Mouse (Mus musculus) intestine, embryonic 16.5 days (tissue): ENCODE measurements around the gene Arih2. TPM values are rescaled to one million over a fixed set of nuclear protein-coding genes. Genes with fewer than 3 reads are reported as not detected.

Experiments used
- ATAC-seq: fragments of 200-750 bp; cut with Nextera tagmentation; 2 replicates; pipeline ENCODE4 v1.8.0; 2017; ENCODE audit warnings: moderate TSS enrichment, moderate library complexity
- H3K27ac ChIP-seq: fragments of 300-500 bp; sonication (generic); 2 replicates; pipeline ENCODE4 v1.5.1; 2014; ENCODE audit warnings: mild to moderate bottlenecking, low read length
- H3K27me3 ChIP-seq: fragments of 300-500 bp; sonication (generic); replicated peaks from 2 replicates; pipeline ENCODE4 v1.6.1; 2014; ENCODE audit warnings: low read length, control low read depth, mixed read lengths; ENCODE audit not compliant: control insufficient read depth, insufficient read depth
- H3K36me3 ChIP-seq: fragments of 300-500 bp; sonication (generic); 2 replicates; pipeline ENCODE4 v1.6.1; 2014; ENCODE audit warnings: low read length, control low read depth; ENCODE audit not compliant: control insufficient read depth, insufficient read depth
- H3K4me1 ChIP-seq: fragments of 300-500 bp; sonication (generic); 2 replicates; pipeline ENCODE4 v1.6.1; 2014; ENCODE audit warnings: low read length, control low read depth, mixed read lengths; ENCODE audit not compliant: control insufficient read depth, insufficient read depth
- H3K4me2 ChIP-seq: fragments of 300-500 bp; sonication (generic); 2 replicates; pipeline ENCODE4 v1.6.1; 2014; ENCODE audit warnings: low read depth, low read length, control low read depth
- H3K4me3 ChIP-seq: fragments of 300-500 bp; sonication (generic); 2 replicates; pipeline ENCODE4 v1.5.1; 2014; ENCODE audit warnings: mild to moderate bottlenecking, low read length
- H3K9ac ChIP-seq: fragments of 300-500 bp; sonication (generic); 2 replicates; pipeline ENCODE4 v1.6.1; 2014; ENCODE audit warnings: low read depth, low read length
- H3K9me3 ChIP-seq: fragments of 300-500 bp; sonication (generic); 2 replicates; pipeline ENCODE4 v1.6.1; 2016; ENCODE audit warnings: low read length, control low read depth; ENCODE audit not compliant: control insufficient read depth
- WGBS: fragments of 180-500 bp; shearing (Covaris S2); extraction: QIAGEN DNeasy Blood & Tissue Kit; methylation state at CpG from one replicate; pipeline ENCODE4 v1.1.7; 2014; 5-methylcytosine and 5-hydroxymethylcytosine counted together
- polyA plus RNA-seq: library from polyadenylated mRNA; unstranded; fragments of >200 nt; fragmentation: Nextera tagmentation; extraction: Ambion mirVana; gene quantifications from 2 replicates; pipeline ENCODE4 v1.2.1, GENCODE M21; 2015

The Arih2 gene
- polyA plus RNA-seq: 41.2 and 42.9 TPM in 2 replicates

- Histone ChIP-seq H3K4me1 (peaks cover 16% of the 10 kb centered on the region; the same call in 1 of the 2 replicates), H3K4me2 (peak within 1 kb of the TSS; percentile 69), H3K4me3 (peak within 1 kb of the TSS; percentile 97), H3K27me3 (no peaks in the 10 kb centered on the region), H3K9ac (peak within 1 kb of the TSS; percentile 93), H3K36me3 (no peaks in the 10 kb centered on the region), H3K27ac (peak within 1 kb of the TSS; percentile 94), H3K9me3 (no peaks in the 10 kb centered on the region)
- peak; percentile 99 for ATAC-seq
- under 1% methylated on average over 111 of the region's 112 CpGs for WGBS
Observed at GRCm38 (mm10) chr9:108648611-108649560, at the start of gene Arih2. Gene Arih2, minus strand, starts transcription at chr9:108649386.

DNA sequence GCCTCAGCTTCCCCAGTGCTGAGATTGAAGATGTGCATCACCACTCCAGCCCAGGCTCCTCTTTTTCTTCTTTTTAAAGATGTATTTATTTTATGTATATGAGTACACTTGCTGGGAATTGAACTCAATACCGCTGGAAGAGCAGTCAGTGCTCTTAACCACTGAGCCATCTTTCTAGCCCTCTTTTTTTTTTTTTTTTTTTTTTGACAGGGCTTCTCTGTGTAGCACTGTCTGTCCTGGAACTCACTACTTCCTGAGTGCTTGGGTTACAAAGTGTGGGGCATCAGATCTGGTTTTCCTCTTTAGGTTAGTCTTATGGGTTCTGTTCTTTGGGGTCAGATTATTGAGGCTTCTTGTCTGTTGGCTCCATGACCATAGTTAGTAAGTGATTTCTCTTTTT lies 45.3 kb upstream of the Arih2 start:
- Histone ChIP-seq H3K27me3 (no peaks in the 10 kb centered on the region), H3K4me3 (0 out of 2 replicates have a peak overlapping the region, but pooled peaks have one; percentile 86), H3K9ac (no peak overlapping the region), H3K9me3 (no peaks in the 10 kb centered on the region), H3K27ac (no peak overlapping the region), H3K36me3 (peaks cover 5% of the 10 kb centered on the region; the same call in 1 of the 2 replicates), H3K4me1 (peaks cover 27% of the 10 kb centered on the region), H3K4me2 (peak overlapping the region; percentile 74; the same call in 1 of the 2 replicates)
- WGBS: 86% methylated on average over 1 of the region's 1 CpGs
- no peak for ATAC-seq

DNA sequence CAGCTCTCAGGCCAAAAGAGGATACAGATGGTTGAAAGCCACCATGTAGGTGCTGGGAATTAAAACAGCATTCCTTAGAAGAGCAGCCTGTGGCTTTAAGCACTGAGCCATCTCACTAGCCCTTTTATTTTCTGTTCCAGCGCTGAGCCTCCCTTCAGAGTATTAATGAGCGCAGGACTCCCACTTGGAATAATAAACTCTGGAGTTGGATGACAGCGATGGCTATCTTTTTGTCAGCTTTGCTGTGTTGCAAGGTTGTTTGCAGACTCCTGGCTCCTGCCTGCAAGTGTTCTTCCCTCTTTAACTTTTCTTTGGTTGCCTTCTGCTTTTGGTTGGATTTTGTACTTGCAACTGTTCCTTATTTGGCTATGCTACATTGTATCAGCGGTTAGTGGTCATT lies 44.8 kb upstream of the Arih2 start:
- Histone ChIP-seq H3K36me3 (peaks cover 5% of the 10 kb centered on the region; the same call in 1 of the 2 replicates), H3K4me1 (peaks cover 28% of the 10 kb centered on the region), H3K4me2 (peak overlapping the region; percentile 74), H3K27me3 (no peaks in the 10 kb centered on the region), H3K4me3 (peak overlapping the region; percentile 86; the same call in 1 of the 2 replicates), H3K9me3 (no peaks in the 10 kb centered on the region), H3K9ac (no peak overlapping the region), H3K27ac (no peak overlapping the region)
- WGBS: 76% methylated on average over 4 of the region's 4 CpGs
- no peak for ATAC-seq

- H3K4me2 ChIP-seq: peak overlapping the region; percentile 74
- peak overlapping the region; percentile 86 for H3K4me3 ChIP-seq
- H3K27ac ChIP-seq: peak overlapping the region; percentile 79
- H3K27me3 ChIP-seq: no peaks in the 10 kb centered on the region
- under 1% methylated on average over 87 of the region's 92 CpGs for WGBS
- H3K36me3 ChIP-seq: no peaks in the 10 kb centered on the region
- no peaks in the 10 kb centered on the region for H3K9me3 ChIP-seq
- ATAC-seq: peak; percentile 54
- peak overlapping the region; percentile 93 for H3K9ac ChIP-seq
- peaks cover 38% of the 10 kb centered on the region for H3K4me1 ChIP-seq
Observed at GRCm38 (mm10) chr9:108692226-108693041, 43.2 kb upstream of the Arih2 start.

DNA sequence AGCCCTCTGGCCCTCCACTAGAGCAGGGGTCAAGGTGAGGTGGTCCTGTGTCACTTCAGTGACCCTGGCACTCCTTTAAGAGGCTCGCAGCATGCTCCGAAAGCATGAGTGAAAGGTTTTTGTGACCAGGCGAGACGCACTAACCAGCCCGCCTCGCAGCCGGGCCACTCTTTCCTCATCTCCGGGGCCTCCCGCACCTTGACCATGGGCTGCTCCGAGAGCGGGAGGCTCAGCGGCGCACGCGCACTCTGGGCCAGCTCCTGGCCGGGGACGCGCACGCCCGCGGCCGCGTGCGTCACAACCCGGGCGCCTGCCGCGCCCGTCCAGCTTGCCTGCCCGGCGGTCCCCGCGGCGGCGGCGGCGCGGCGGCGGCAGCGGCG lies 42.6 kb upstream of the Arih2 start:
- peak; percentile 91 for ATAC-seq
- peak overlapping the region; percentile 86 for H3K4me3 ChIP-seq
- peaks cover 43% of the 10 kb centered on the region for H3K4me1 ChIP-seq
- peak overlapping the region; percentile 93 for H3K9ac ChIP-seq
- WGBS: under 1% methylated on average over 34 of the region's 42 CpGs
- no peaks in the 10 kb centered on the region for H3K9me3 ChIP-seq
- no peaks in the 10 kb centered on the region for H3K27me3 ChIP-seq
- H3K4me2 ChIP-seq: peak overlapping the region; percentile 74
- H3K27ac ChIP-seq: peak overlapping the region; percentile 92
- H3K36me3 ChIP-seq: no peaks in the 10 kb centered on the region

DNA sequence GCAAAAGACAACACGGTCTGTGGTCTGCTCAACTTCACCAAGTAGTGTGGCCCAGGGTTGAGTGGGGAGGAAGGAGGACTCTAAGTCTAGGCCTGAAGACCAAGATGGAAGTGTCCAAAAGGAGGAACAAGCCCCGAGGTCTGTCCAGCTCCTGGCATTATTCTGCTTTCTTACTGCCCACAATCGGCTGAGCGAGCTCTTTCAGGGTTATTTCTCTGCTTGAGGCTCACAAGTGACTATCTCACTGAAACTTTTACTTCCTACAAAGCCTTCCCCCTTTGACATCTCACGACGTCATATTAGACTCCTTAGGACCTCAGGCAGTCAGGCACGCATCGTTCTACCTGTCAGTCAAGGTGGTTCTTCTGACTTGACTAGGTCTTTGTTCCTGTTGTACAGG lies 42.2 kb upstream of the Arih2 start:
- no peaks in the 10 kb centered on the region for H3K9me3 ChIP-seq
- peak overlapping the region; percentile 86 for H3K4me3 ChIP-seq
- WGBS: 63% methylated on average over 8 of the region's 8 CpGs
- peak overlapping the region; percentile 93 for H3K9ac ChIP-seq
- H3K4me1 ChIP-seq: peaks cover 47% of the 10 kb centered on the region
- no peaks in the 10 kb centered on the region for H3K36me3 ChIP-seq
- no peaks in the 10 kb centered on the region for H3K27me3 ChIP-seq
- H3K4me2 ChIP-seq: peak overlapping the region; percentile 74
- ATAC-seq: peak; percentile 22; the same call in 1 of the 2 replicates
- H3K27ac ChIP-seq: peak overlapping the region; percentile 92

DNA sequence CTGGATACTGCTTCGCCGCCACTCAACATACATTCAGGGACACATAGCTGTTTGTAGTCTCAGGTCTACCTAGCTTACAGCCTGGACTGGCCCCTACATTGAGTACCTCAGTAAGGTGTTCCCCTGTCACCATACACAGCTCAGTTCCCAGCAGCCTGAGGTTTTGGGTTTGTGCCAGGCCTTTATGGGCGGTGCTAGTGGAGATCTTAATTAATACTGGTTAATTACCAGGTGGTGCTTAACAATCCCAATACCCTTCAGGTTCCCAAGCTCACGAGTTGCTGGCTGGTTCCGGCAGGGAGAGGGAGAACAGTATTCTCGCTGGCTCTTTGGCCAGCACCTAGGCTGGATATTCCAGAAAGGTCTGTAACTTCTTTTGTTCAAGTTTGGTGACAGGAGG lies 41.7 kb upstream of the Arih2 start:
- no peak overlapping the region for H3K4me2 ChIP-seq
- no peaks in the 10 kb centered on the region for H3K36me3 ChIP-seq
- H3K9ac ChIP-seq: no peak overlapping the region
- H3K9me3 ChIP-seq: no peaks in the 10 kb centered on the region
- H3K27me3 ChIP-seq: no peaks in the 10 kb centered on the region
- no peak overlapping the region for H3K4me3 ChIP-seq
- WGBS: 75% methylated on average over 6 of the region's 6 CpGs
- peak overlapping the region; percentile 92 for H3K27ac ChIP-seq
- ATAC-seq: no peak
- H3K4me1 ChIP-seq: peaks cover 49% of the 10 kb centered on the region

GRCm38 (mm10) chr9:108689993-108690392 lies 40.8 kb upstream of the Arih2 start:
- peak overlapping the region; percentile 11; the same call in 1 of the 2 replicates for H3K4me2 ChIP-seq

GRCm38 (mm10) chr9:108689106-108689505 lies 39.9 kb upstream of the Arih2 start, which contains the start of gene Prkar2a:
Gene Prkar2a, plus strand, starts transcription at chr9:108689314.
- peaks cover 44% of the 10 kb centered on the region for H3K4me1 ChIP-seq
- peak within 1 kb of the TSS; percentile 65 for H3K27ac ChIP-seq
- no peak within 1 kb of the TSS for H3K9ac ChIP-seq
- H3K36me3 ChIP-seq: no peaks in the 10 kb centered on the region
- peak within 1 kb of the TSS; percentile 11; the same call in 1 of the 2 replicates for H3K4me2 ChIP-seq
- no peaks in the 10 kb centered on the region for H3K9me3 ChIP-seq
- no peak within 1 kb of the TSS for H3K4me3 ChIP-seq
- 79% methylated on average over 1 of the region's 1 CpGs for WGBS
- no peaks in the 10 kb centered on the region for H3K27me3 ChIP-seq
- ATAC-seq: no peak

More at GRCm38 (mm10) chr9:108689993-108690392, 40.8 kb upstream of the Arih2 start:
- 55% methylated on average over 1 of the region's 1 CpGs for WGBS
- no peak overlapping the region for H3K9ac ChIP-seq
- H3K4me1 ChIP-seq: peaks cover 49% of the 10 kb centered on the region
- H3K27ac ChIP-seq: peak overlapping the region; percentile 65
- H3K36me3 ChIP-seq: no peaks in the 10 kb centered on the region
- H3K4me3 ChIP-seq: no peak overlapping the region
- H3K9me3 ChIP-seq: no peaks in the 10 kb centered on the region
- H3K27me3 ChIP-seq: no peaks in the 10 kb centered on the region
- ATAC-seq: peak; percentile 47
